Mouse (Mus musculus) hindbrain, embryonic 15.5 days (tissue): ENCODE results near the gene Ccdc137. TPM values are rescaled to one million over a fixed set of nuclear protein-coding genes. Genes with fewer than 3 reads are reported as not detected.
"Not testable (repeated sequence)": the region's sequence is repeated elsewhere in the genome, so short reads cannot be mapped to it uniquely, and the experiment has no call there.

Experiments used
- ATAC-seq: fragments of 200-750 bp; cut with Nextera tagmentation; 2 replicates; pipeline ENCODE4 v1.8.0; 2017; ENCODE audit warnings: low read depth, moderate number of reproducible peaks, moderate TSS enrichment; ENCODE audit not compliant: low FRiP score
- H3K27ac ChIP-seq: fragments of 300-500 bp; sonication (generic); replicated peaks from 2 replicates; pipeline ENCODE4 v1.5.1; 2015; ENCODE audit warnings: mild to moderate bottlenecking, inconsistent platforms
- H3K27me3 ChIP-seq: fragments of 300-500 bp; sonication (generic); 2 replicates; pipeline ENCODE4 v1.6.1; 2015; ENCODE audit warnings: control low read depth, inconsistent platforms
- H3K36me3 ChIP-seq: fragments of 300-500 bp; sonication (generic); 2 replicates; pipeline ENCODE4 v1.6.1; 2015; ENCODE audit warnings: control low read depth, inconsistent platforms
- H3K4me1 ChIP-seq: fragments of 300-500 bp; sonication (generic); replicated peaks from 2 replicates; pipeline ENCODE4 v1.6.1; 2015; ENCODE audit warnings: control low read depth, inconsistent platforms
- H3K4me2 ChIP-seq: fragments of 300-500 bp; sonication (generic); 2 replicates; pipeline ENCODE4 v1.6.1; 2015; ENCODE audit warnings: moderate library complexity, mild to moderate bottlenecking, inconsistent platforms
- H3K4me3 ChIP-seq: fragments of 300-500 bp; sonication (generic); 2 replicates; pipeline ENCODE4 v1.5.1; 2015; ENCODE audit warnings: mild to moderate bottlenecking, inconsistent platforms
- H3K9ac ChIP-seq: fragments of 300-500 bp; sonication (generic); 2 replicates; pipeline ENCODE4 v1.6.1; 2015; ENCODE audit warnings: inconsistent platforms
- H3K9me3 ChIP-seq: fragments of 300-500 bp; sonication (generic); 2 replicates; pipeline ENCODE4 v1.6.1; 2016; ENCODE audit warnings: control low read depth, inconsistent platforms
- WGBS: fragments of 180-500 bp; shearing (Covaris S2); methylation state at CpG from one replicate; pipeline ENCODE4 v1.1.7; 2015; 5-methylcytosine and 5-hydroxymethylcytosine counted together
- polyA plus RNA-seq: library from polyadenylated mRNA; unstranded; fragments of >200 nt; fragmentation: Nextera tagmentation; extraction: Ambion mirVana; gene quantifications from 2 replicates; pipeline ENCODE4 v1.2.1, GENCODE M21; 2015

The Ccdc137 gene
- 24.8 and 28.9 TPM in 2 replicates for polyA plus RNA-seq

DNA sequence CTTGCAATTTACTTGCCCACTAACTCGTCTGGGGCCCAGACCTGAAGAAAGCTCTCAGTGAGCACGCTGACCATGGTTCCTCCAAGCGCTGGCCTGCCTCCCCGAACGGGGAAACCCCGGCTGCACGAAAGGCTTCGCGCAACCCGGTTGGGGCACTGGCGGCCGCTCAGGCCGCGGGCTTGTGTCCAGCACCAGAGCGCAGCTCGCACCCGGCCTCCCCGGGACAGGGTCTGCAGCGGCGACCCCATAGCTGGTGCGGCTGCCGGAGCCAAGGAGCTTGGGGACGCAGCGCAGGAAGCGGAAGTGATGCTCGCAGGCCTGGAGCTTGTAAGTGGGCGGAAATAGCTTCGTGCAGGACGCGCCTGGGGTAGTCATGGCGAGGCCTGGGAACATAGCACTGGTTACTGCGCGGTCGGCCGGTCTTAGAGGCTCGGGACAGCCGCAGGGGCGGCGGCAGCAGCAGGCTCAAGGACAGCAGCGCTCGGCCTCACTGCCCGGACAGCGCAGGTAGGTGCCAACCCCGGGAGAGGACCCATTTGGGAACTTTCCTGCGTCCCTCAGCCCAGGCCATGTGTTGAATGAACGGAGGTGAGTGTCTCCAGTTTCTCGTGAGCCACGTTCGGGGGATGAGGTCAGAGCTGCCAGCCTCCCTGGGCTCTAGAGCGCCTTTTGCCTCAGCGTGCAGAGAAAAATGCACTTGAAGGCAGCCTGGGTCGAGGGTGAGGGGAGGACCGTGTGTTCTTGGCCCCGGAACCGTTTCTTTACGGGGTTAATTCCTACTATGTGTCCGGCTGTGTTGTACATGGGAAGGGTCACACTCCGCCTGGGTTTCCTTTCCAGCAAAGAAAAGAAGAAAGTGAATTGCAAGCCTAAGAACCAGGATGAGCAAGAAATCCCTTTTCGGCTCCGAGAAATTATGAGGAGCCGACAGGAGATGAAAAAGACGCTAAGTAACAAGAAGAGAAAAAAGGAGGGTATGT is at the start of gene Ccdc137, which contains the start of gene Oxld1:
Gene Ccdc137, plus strand, starts transcription at position 344 of the 980 bp plus-strand sequence.
Gene Oxld1, minus strand, starts transcription at position 297 of the 980 bp plus-strand sequence.
- Histone ChIP-seq H3K36me3 (peaks cover 19% of the 10 kb centered on the region), H3K4me1 (peaks cover 20% of the 10 kb centered on the region), H3K4me2 (peak within 1 kb of the TSS; percentile 88), H3K27me3 (no peaks in the 10 kb centered on the region), H3K27ac (peak within 1 kb of the TSS; percentile 90), H3K4me3 (peak within 1 kb of the TSS; percentile 94), H3K9me3 (no peaks in the 10 kb centered on the region), H3K9ac (peak within 1 kb of the TSS; percentile 99)
- WGBS, result 5% methylated on average over 62 of the region's 62 CpGs
- ATAC-seq, result peak; percentile 95

DNA sequence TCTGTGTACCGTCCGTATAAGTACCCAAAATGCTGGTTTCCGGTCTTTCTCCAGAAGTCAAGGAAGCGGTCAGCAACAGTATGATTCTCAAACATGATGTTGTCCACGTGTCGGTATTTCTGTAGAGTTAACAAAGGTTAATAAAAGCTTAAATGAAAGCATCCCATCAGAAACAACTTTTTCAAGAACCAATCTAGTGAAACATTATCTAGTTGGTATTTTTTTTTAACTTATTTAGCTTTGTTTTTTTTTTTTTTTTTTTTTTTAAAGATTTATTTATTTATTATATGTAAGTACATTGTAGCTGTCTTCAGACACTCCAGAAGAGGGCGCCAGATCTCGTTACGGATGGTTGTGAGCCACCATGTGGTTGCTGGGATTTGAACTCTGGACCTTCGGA is 44.3 kb upstream of the Ccdc137 start:
- not testable (repeated sequence) for H3K27ac ChIP-seq, H3K4me2 ChIP-seq, H3K27me3 ChIP-seq, H3K9ac ChIP-seq, ATAC-seq, H3K4me3 ChIP-seq, H3K9me3 ChIP-seq, H3K4me1 ChIP-seq
- peaks cover 82% of the 10 kb centered on the region for H3K36me3 ChIP-seq
- 95% methylated on average over 7 of the region's 10 CpGs for WGBS

DNA sequence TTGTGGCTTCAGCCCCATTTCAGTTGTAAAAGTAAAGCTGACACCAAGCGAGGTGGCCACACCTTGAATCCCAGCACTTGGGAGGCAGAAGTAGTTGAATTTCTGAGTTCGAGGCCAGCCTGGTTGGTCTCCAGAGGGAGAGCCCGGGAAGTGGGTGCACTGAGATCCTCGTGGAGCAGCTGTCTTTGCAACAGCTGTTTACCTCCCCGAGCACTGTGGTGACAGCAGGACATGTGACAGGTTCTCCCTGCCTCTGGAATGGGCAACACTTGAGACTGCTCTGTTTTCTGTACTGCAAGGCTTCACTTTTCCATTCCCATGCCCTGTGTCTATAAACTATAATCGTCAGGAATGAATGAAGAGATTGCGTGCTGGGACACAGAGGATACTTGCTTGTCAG is 40.1 kb upstream of the Ccdc137 start:
- 95% methylated on average over 7 of the region's 7 CpGs for WGBS

DNA sequence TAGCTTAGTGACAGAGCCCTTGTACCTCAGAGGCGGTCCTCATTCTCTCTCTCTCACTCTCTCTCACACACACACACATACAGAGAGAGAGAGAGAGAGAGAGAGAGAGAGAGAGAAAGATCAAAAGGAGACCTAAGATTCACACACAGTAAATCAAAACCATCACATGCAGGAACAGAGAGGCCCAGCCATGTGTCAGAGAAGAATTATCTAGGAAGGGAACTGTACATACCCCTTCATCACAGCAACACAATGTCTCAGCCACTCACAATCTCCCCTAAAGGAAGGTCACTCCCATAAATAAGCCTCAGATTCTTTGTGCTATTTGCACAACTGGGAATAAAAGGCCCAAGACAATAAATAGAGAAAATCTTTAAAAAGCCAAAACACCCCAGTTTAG is 39.3 kb upstream of the Ccdc137 start:
- Histone ChIP-seq H3K9me3 (no peaks in the 10 kb centered on the region), H3K4me3 (no peak overlapping the region), H3K27ac (no peak overlapping the region), H3K36me3 (peaks cover 70% of the 10 kb centered on the region), H3K4me1 (no peaks in the 10 kb centered on the region), H3K4me2 (no peak overlapping the region), H3K27me3 (no peaks in the 10 kb centered on the region), H3K9ac (no peak overlapping the region)
- no peak for ATAC-seq
- 100% methylated on average over 1 of the region's 1 CpGs for WGBS

More for the DNA sequence above, 40.1 kb upstream of the Ccdc137 start:
- no peak overlapping the region for H3K9ac ChIP-seq
- ATAC-seq, result no peak
- peaks cover 71% of the 10 kb centered on the region for H3K36me3 ChIP-seq
- no peaks in the 10 kb centered on the region for H3K9me3 ChIP-seq
- no peak overlapping the region for H3K27ac ChIP-seq
- H3K27me3 ChIP-seq, result no peaks in the 10 kb centered on the region
- no peak overlapping the region for H3K4me3 ChIP-seq
- H3K4me2 ChIP-seq, result no peak overlapping the region
- no peaks in the 10 kb centered on the region for H3K4me1 ChIP-seq

DNA sequence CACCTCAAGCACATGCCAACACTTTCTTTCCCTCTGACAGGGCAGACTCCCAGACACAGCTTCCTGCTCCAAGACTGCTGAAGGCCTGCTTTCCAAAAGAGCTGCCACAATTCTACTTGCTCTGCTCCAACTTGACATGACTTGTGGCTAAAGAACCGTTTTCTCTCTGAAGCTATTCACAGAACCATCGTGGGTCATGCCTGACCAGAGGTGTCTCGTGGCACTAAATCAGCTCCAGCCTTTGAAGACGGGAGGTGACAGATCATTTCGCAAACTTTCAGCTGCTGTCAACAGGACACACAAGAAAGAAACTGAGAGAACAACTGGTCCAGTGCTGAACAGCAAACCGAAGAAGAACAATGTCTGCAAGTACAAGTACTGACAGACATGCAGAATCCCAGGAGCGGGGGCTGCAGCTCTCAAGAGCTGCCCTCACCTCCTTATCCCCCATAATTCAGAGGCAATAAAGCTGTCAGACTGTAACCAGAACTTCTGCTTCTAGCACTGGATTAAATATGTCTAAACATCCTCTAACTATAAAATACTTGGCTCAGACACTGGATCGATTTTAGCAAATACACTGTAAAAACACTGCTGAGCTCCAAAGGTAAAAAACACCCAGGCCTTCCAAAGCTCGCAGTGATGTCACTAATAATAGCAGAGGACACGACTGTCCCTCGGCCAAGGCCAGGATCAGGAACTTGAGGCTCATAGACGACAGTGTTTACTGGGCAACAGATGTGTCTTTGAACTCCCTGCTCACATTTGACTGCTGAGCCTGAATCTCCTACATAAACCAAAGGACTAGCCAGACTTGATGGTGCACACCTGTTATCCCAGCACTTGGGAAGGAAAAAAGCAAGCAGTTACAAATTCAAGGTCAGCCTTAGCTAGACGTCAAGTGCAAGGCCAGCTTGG is 35.0 kb upstream of the Ccdc137 start:
- Histone ChIP-seq H3K4me3 (no peak overlapping the region), H3K9me3 (no peaks in the 10 kb centered on the region), H3K27ac (no peak overlapping the region), H3K9ac (no peak overlapping the region), H3K27me3 (no peaks in the 10 kb centered on the region), H3K4me1 (no peaks in the 10 kb centered on the region), H3K4me2 (no peak overlapping the region), H3K36me3 (peaks cover 68% of the 10 kb centered on the region)
- no peak for ATAC-seq
- WGBS, result 91% methylated on average over 13 of the region's 13 CpGs

DNA sequence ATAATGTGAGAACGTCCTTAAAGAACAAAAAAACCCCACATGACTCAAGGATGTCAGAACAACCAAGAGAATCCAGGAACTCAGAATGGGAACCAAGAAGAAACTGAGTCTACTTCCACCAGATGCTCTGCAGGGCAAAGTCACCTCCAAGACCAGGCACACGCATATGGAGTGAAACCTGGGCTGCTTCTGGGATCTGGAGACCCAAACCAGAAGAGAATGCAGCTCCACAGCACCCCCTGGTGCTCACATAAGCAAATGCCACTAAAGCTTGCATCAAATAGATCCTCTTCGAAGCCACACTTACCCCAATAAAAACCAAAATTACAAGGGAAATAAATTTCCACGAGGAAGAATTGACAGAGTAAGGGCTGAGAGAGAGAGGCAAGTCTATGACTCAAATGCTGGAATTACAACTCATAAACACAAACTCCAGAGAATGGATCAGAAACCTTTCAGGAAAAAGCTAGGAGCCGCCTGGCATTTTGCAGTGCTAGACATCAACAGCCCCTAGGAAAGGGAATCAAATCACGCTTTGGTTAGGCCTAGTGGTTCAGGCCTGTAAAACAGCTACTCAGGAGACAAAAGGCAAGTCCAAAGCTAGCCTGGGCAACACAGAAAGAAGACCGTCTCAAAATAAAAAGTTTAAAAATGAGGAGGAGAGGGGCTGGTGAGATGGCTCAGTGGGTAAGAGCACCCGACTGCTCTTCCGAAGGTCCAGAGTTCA is 34.2 kb upstream of the Ccdc137 start:
- Histone ChIP-seq H3K27me3 (no peaks in the 10 kb centered on the region), H3K36me3 (peaks cover 68% of the 10 kb centered on the region), H3K9ac (no peak overlapping the region), H3K9me3 (no peaks in the 10 kb centered on the region), H3K4me3 (no peak overlapping the region), H3K4me2 (no peak overlapping the region), H3K27ac (no peak overlapping the region), H3K4me1 (no peaks in the 10 kb centered on the region)
- ATAC-seq, result no peak
- WGBS, result 70% methylated on average over 9 of the region's 9 CpGs

DNA sequence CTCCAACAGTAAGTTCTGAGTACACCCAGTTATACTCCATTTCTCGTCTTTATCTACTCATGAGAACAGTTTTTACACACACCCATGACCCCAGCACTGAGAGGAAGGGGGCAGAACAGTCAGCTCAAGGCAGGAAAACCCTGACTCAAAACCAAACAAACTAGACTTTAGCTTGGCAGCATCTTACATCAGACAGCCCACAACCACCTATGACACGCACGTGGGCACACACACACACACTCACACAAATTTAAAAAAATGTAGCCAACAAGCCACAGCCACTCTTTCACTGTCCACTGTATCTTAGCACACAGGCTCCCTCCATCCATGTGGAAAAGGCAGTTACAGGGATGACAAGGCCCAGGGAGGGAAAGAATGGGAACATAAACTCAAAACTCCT is 31.2 kb upstream of the Ccdc137 start:
- H3K27me3 ChIP-seq, result no peaks in the 10 kb centered on the region
- no peak overlapping the region for H3K4me2 ChIP-seq
- H3K27ac ChIP-seq, result no peak overlapping the region
- no peaks in the 10 kb centered on the region for H3K9me3 ChIP-seq
- WGBS, result 97% methylated on average over 3 of the region's 3 CpGs
- H3K36me3 ChIP-seq, result peaks cover 65% of the 10 kb centered on the region
- no peak for ATAC-seq
- H3K4me3 ChIP-seq, result no peak overlapping the region
- no peaks in the 10 kb centered on the region for H3K4me1 ChIP-seq
- no peak overlapping the region for H3K9ac ChIP-seq

DNA sequence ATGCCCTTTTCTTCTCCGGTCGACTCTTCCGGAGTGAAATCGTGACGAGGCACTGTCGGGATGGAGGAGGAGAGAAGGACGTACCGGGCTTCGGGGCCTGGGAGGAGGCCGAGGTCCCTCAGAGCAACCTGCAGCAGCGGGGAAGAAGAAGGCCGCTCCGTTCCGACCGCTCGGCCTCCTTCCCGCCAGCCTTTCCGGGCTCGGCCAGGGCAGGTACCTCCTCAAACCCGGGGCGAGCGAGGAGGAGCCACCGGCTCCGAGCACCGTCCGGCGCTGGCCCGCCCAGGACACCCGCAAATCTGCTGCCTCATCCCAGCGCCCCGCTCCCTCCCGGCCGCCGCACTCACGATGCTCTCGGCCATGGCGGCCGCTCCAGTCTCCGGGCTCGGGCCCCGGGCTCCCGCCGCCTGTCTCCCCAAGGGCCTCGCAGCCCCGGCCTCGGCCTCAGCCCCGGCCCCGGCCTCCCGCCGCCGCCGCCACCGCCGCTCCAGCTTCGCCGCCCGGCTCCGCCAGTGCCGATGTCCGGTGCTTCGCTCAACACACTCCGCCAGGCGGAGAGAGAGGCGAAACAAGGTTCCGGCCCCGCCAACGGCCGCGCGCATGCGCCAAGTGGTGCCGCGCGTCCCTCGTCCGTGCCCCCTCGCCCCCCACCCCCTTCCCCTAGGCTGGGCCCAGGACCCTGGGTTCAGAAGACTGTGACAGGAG is 20.6 kb upstream of the Ccdc137 start, which contains the start of gene Nploc4:
Gene Nploc4, minus strand, starts transcription at position 557 of the 705 bp plus-strand sequence.
- Histone ChIP-seq H3K9me3 (no peaks in the 10 kb centered on the region), H3K4me1 (peaks cover 13% of the 10 kb centered on the region), H3K4me3 (peak within 1 kb of the TSS; percentile 71), H3K27ac (peak within 1 kb of the TSS; percentile 80), H3K27me3 (no peaks in the 10 kb centered on the region), H3K36me3 (peaks cover 14% of the 10 kb centered on the region), H3K4me2 (peak within 1 kb of the TSS; percentile 90), H3K9ac (peak within 1 kb of the TSS; percentile 76)
- peak; percentile 90 for ATAC-seq
- under 1% methylated on average over 72 of the region's 77 CpGs for WGBS

DNA sequence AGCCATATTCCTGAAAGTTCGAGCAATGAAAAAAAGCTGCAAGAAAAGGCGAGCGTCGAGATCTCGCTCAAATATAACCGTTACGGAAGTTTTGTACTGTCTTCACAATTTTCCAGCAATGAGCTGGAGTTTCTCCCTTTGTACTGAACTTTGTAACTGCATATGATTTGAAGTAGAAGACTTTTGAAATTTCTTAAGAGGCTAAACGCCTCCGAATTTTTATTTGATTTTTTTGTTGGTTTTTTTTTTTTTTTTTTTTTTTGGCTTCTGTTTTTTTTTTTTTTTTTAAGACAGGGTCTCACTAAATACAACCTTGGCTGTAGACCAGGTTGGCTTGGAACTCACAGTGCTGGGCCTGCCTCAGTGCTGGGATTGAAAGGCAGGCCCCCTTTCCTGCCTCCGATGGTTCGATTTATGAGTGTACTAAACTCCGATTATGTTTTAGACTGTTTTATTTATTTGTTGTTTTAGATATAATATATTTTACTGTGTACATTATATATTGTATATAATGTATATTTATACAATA is 20.0 kb upstream of the Ccdc137 start:
- peak overlapping the region; percentile 71 for H3K4me3 ChIP-seq
- H3K4me2 ChIP-seq, result peak overlapping the region; percentile 90
- peaks cover 8% of the 10 kb centered on the region; the same call in 1 of the 2 replicates for H3K36me3 ChIP-seq
- 28% methylated on average over 12 of the region's 12 CpGs for WGBS
- ATAC-seq, result no peak; the same call in 1 of the 2 replicates
- no peaks in the 10 kb centered on the region for H3K27me3 ChIP-seq
- no peaks in the 10 kb centered on the region for H3K9me3 ChIP-seq
- peak overlapping the region; percentile 76; the same call in 1 of the 2 replicates for H3K9ac ChIP-seq
- H3K27ac ChIP-seq, result peak overlapping the region; percentile 80
- peaks cover 13% of the 10 kb centered on the region for H3K4me1 ChIP-seq

DNA sequence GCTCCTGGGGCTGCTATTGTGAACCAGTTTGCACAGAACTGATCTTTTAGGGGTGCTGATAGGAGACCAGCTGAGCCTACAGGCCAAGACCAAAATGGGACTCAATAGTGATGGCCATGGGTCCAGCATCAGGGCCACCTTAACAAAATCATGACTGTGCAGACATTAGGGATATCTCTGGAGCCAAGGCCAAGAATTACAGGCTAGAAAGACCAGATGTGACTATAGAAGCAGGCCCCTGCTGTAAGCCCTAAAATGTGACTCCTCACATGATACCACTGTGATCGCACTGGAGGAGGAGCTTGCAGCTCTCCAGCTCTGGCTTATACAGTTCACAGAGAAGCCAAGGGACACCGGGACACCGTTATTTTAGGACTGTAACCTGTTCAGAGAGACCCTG is 15.6 kb upstream of the Ccdc137 start, which contains the start of gene Tspan10:
Gene Tspan10, plus strand, starts transcription at position 301 of the 400 bp plus-strand sequence.
- no peak for ATAC-seq
- no peak within 1 kb of the TSS for H3K4me3 ChIP-seq
- H3K36me3 ChIP-seq, result no peaks in the 10 kb centered on the region
- no peak within 1 kb of the TSS for H3K9ac ChIP-seq
- H3K9me3 ChIP-seq, result no peaks in the 10 kb centered on the region
- H3K27me3 ChIP-seq, result no peaks in the 10 kb centered on the region
- H3K4me1 ChIP-seq, result no peaks in the 10 kb centered on the region
- H3K27ac ChIP-seq, result no peak within 1 kb of the TSS
- 92% methylated on average over 3 of the region's 3 CpGs for WGBS
- no peak within 1 kb of the TSS for H3K4me2 ChIP-seq
